Mouse (Mus musculus) embryo, embryonic 11.5 days (tissue): ENCODE measurements around the gene Pla1a.
"Not testable (repeated sequence)": the region's sequence is repeated elsewhere in the genome, so short reads cannot be mapped to it uniquely, and the experiment has no call there.

Experiments
- DNase-seq: peaks from one replicate; pipeline ENCODE4 v3.0.0-alpha.2; 2012; ENCODE audit warnings: low read depth, low spot score

Pla1a gene

GRCm38 (mm10) chr16:38458600-38459280, 25.8 kb upstream of the Pla1a start:
- DNase-seq, result no peak

- no peak for DNase-seq
Measured at GRCm38 (mm10) chr16:38456812-38457567, 24.0 kb upstream of the Pla1a start.

GRCm38 (mm10) chr16:38455511-38456418, 22.8 kb upstream of the Pla1a start, which contains the start of gene Cd80:
Cd80 (plus strand) TSS chr16:38455561.
- no peak for DNase-seq

GRCm38 (mm10) chr16:38454533-38455254, 21.7 kb upstream of the Pla1a start:
- no peak for DNase-seq

GRCm38 (mm10) chr16:38453952-38454351, 21.0 kb upstream of the Pla1a start:
- DNase-seq, result no peak

- DNase-seq, result no peak
Measured at GRCm38 (mm10) chr16:38453203-38453553, 20.2 kb upstream of the Pla1a start.

GRCm38 (mm10) chr16:38452442-38453202, 19.7 kb upstream of the Pla1a start, which contains the start of gene Adprh:
Adprh (minus strand) TSS chr16:38452703.
- DNase-seq, result peak; percentile 80

GRCm38 (mm10) chr16:38451421-38452205, 18.7 kb upstream of the Pla1a start:
- DNase-seq, result peak; percentile 16

- no peak for DNase-seq
Measured at GRCm38 (mm10) chr16:38450707-38451106, 17.8 kb upstream of the Pla1a start.

GRCm38 (mm10) chr16:38448458-38448857, 15.5 kb upstream of the Pla1a start:
- no peak for DNase-seq

GRCm38 (mm10) chr16:38447366-38447765, 14.4 kb upstream of the Pla1a start:
- DNase-seq, result no peak

- not testable (repeated sequence) for DNase-seq
Measured at GRCm38 (mm10) chr16:38446141-38446540, 13.2 kb upstream of the Pla1a start.

- DNase-seq, result no peak
Measured at GRCm38 (mm10) chr16:38445576-38445975, 12.6 kb upstream of the Pla1a start.

GRCm38 (mm10) chr16:38445046-38445445, 12.1 kb upstream of the Pla1a start:
- no peak for DNase-seq

- no peak for DNase-seq
Measured at GRCm38 (mm10) chr16:38443721-38444464, 10.9 kb upstream of the Pla1a start.

GRCm38 (mm10) chr16:38442216-38442615, 9.3 kb upstream of the Pla1a start:
- DNase-seq, result no peak

- DNase-seq, result no peak
Measured at GRCm38 (mm10) chr16:38441611-38442010, 8.7 kb upstream of the Pla1a start.

- no peak for DNase-seq
Measured at GRCm38 (mm10) chr16:38440403-38440802, 7.5 kb upstream of the Pla1a start.

GRCm38 (mm10) chr16:38439190-38439589, 6.2 kb upstream of the Pla1a start:
- DNase-seq, result no peak
